Mouse (Mus musculus) 416B (cell line): Measurements from ENCODE around the gene Fgfrl1.

Experiments
- DNase-seq: peaks from one replicate; pipeline ENCODE4 v3.0.0; 2011; ENCODE audit warnings: low read depth

Gene Fgfrl1

GRCm38 (mm10) chr5:108700346-108700745 lies 8.2 kb downstream of the Fgfrl1 start:
- DNase-seq: no peak

- DNase-seq: no peak
These were observed 9.3 kb downstream of the Fgfrl1 start for GRCm38 (mm10) chr5:108701341-108702021.

DNA sequence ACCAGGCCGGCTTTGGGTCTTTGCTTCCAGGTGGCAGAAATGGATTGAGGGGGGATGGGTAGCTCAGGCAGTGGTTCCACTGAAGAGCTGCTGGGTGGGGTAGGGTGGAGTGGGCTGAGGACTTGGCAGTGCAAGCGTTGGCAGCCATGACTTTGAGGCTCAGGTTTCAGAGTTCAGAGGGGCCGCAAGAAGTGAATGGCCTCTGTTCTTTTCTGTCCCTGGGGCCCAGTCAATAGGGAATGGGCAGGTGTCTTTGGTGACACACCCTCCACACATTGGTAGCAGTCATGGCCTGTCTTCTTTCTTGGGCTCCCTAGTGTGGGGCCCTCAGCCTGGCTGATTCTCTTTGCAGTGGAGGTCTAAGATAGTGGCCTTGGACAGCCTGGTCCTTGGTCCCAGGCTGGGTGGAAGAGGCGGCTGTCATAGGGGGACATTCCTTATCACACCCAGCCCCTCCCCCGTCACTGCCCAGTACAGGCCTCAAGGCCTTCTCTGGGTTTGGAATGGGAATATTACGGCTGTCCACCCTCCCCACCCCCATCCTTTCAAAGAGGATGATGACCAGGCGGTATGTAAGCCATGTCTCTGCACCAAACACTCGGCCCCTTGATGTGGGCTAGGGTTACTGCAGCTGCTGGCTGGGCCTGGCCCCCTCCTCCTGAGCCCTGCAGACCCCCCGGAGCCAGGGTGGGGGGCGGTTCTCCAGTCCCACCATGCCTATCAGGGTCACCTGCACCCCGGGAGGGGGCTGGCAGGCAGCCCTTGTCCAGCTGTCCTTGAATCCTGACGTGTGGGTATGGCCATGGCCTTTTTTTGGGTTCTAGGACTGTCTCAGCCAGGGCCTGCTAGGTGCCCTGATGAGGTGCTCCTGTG lies 11.8 kb downstream of the Fgfrl1 start:
- no peak for DNase-seq

DNA sequence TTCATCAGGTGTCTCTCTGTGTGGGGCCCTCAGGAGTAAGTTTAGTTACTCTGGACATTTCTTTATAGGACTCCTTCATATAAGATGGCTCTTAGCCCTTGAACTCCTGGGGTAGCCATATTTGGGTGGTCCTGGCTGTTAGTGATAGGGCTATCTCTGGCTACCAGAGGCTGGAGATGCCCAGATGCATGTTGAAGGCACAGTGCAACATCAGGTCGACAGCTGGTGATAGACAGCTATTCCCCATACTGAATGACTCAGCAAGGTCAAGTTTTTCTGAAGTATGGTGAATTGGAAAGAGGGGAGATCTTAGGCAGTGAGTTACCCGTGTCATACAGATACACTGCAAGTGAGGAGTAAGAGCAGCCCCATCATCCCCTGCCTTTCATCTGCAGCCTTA lies 15.6 kb downstream of the Fgfrl1 start:
- DNase-seq: no peak

- DNase-seq: no peak
These were observed 16.2 kb downstream of the Fgfrl1 start for GRCm38 (mm10) chr5:108708419-108708818.

DNA sequence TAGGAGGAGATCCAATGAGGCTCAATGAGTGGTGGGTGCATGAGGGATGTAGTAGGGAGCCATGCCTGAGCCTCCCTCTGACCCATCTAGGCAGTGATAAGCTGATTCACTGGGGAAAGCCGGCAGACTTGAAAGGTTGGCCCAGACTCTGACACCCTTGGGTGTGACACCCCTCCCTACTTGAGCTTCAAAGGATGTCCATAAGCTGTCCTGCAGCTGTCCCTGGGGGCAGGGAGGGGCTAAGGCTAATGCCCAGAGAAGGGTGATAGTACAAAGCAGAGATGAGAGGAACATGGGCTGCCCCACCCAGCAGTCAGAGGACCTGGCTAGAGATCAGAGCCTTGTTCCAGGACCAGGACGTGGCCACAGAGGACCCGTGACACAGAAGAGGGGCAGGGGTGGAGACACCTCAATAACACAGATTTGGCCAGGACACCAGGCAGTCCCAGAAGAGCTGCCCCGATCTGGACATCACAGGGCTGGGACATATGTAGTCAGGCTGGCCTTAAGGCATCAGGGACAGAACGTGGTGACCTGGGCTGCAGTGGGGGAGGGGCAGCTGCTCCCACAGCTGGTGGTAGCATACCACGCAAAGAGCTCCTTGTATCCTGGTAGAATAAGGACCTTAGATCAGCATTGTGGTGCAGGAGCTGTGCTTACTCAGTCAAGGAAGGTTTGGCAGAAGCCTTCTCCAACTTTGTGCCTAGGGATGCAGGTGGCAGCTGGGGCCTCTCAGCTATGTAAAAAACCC lies 17.0 kb downstream of the Fgfrl1 start:
- DNase-seq: no peak

DNA sequence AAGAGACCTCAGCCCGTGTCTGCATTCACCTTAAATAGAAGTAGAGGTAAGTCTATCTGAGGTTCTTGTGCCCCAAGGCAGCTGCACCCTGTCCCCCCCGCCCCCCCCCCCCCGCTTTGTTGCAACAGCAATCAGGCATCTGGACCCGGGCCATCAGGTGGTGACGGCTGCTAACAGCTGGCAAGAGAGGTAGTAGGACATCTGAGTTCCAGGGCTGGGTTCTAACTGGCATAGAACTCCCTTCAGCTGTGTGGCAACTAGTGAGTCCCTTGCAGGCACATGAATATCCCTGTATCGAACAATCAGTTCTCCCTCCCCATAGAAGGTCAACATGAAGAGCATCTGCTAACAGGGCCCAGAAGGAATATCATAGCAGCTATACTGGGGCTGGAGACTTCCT lies 19.8 kb downstream of the Fgfrl1 start:
- DNase-seq: no peak

DNA sequence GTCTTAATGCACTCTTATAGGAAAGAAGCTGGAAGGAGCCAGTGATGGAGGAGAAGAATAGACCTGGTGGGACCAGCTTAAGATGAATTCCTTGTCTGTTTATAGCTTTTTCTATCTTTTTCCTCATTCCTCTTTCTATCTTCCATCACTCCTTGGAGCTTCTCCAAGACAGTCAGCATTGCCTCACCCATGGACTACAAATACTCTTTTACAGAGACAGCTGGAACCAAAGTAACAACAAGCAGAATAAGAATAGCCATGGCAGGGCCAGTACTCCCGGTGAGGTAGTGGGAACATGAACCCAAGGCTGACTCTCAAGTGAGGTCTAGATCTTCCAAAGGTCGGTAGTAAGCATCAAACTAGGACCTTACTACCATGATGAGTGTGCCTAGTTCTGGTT lies 20.9 kb downstream of the Fgfrl1 start:
- DNase-seq: no peak

DNA sequence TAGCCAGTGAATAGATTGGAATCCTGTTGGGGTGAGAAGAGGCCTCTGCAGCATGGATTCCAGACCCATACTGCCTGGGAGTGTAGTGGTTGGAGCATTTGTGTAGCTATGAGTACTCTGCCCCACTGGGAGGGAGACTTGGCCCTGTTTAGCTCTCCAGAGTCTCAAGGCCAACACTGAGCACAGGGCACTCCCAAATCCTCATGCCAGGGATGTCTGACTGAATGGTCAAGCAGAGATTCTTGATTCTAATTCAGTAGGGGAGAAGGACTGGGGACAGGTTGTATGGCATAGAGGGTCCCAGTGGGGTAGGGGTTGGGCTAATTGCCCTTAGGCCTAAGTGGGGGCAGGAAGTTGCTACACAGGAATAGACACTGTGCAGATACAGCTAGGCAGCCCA lies 21.5 kb downstream of the Fgfrl1 start:
- DNase-seq: no peak

- DNase-seq: no peak
These were observed 22.0 kb downstream of the Fgfrl1 start for GRCm38 (mm10) chr5:108714149-108714548.

DNA sequence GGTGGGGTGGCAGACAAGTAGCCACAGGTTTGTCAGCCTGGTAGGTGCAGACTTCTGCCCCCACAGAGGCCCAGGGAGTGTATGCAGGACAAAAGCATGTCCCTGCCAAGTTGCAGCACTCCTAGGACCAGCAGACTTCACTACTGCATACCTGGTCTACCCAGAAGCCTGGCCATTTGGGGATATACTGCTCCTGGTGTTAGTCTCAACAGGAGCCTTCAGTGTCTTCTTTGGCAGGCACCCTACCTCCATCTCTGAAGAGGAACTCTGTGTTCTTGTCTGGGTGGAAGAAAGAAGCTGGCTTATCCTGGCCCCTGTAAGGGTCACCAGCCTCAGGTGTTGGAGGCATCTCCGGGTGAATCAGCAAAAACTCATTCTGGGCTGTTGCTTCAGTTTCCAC lies 23.8 kb downstream of the Fgfrl1 start:
- DNase-seq: no peak

DNA sequence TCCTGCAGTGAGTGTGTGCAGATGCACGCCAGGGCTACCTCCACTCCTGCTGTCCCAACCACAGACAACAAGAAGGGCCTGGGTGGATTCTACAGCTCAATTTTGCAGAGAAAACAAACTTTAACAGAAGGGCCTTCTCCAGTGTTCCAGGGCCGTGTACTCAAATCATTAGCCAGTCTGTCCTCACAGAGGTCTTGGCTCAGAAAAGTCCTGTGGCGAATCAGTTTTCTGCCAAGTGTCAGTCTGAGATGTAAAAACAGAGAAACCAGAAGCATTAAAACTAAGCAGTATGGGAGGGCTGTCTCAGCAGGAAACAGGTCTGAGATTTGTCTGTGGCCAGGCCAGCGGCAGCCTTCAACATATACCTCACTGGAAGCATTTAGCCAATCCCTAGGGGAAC lies 25.9 kb downstream of the Fgfrl1 start:
- no peak for DNase-seq

DNA sequence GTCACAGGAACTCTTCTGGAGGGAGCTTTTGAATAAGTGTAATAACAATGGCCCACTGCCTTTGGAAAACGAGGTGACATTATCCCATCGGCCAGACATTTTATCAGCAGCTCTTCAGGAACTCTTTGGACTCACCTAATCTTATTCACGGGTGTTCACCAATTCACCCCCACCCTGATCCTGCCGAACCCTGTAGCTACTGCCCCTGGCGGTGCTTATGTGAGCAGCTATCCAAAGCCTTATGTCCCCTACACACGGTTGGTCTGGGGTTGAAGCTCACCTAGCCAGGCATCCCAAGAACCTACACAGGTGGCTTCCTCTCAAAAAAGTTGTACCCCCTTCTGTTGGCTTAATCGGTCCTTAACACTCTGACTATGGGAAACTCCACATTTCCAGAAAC lies 27.6 kb downstream of the Fgfrl1 start:
- DNase-seq: no peak

DNA sequence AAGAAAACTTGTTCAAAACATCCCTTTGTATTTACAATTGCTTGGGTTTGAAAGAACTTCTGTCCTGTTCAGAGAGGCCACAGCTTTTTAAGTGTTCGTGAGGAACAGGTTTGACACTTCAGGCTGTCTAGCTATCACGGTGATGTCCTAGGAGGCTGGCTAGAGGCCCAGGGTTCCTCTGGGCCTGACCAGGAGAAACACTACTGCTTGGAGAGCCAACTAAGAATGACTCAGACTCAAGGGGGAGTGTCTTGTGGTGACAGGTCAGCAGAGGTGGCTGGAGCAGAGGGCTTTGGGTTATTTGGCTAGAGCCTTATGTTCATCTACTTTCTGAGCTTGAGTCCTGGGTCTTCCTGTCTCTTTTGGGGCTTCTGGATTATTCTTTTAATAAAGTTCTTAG lies 31.8 kb downstream of the Fgfrl1 start:
- peak; percentile 82 for DNase-seq

DNA sequence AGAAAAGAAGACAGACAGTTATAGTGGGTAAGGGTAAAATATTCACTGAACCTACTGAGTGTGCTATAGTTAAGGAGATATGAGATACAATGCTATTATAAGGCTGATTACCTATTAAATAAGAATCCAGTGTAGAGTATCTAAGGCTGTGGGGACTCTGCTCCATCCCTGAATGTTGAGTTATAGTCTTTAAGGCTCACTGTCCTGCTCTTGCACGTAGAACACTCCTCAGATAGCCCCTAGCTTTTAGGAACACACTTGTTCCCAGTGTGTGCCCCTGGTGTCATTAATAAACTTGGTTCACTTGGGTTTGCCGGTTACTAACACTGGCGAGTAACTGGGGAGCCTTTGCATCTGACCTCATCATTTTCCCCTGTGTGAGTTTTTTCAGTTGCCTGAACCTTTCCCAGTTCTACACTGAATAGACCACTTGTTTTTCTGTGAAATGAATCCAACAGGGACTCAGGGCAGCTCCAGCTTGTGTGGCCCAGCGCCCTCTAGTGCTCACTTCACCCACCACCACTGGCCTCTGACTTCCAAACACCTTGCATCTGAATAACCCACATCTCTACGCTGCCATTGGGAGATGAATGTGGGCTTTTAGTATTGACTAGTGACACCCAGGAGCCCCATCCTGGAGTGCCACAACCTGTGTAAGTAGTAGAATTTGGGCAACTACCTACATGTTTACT lies 34.5 kb downstream of the Fgfrl1 start:
- peak; percentile 72 for DNase-seq

GRCm38 (mm10) chr5:108727425-108727824 lies 35.2 kb downstream of the Fgfrl1 start:
- no peak for DNase-seq

DNA sequence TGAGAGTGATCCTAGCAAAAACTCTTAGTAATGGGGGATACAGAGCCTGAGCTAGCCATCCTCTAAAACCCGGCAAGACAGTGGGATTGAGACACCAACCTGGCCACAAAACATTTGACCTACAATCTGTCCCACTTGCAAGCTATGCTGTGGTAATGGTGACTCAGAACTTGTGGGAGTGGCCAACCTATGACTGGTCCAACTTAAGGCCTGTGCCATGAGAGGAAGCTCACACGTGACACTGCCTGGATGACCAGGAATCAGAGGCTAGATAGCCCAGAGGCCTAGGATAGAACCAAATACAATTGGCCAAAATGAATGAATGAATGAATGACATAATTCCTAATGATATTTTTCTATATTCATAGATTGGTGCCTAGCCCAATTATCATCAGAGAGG lies 49.7 kb downstream of the Fgfrl1 start:
- peak; percentile 84 for DNase-seq

DNA sequence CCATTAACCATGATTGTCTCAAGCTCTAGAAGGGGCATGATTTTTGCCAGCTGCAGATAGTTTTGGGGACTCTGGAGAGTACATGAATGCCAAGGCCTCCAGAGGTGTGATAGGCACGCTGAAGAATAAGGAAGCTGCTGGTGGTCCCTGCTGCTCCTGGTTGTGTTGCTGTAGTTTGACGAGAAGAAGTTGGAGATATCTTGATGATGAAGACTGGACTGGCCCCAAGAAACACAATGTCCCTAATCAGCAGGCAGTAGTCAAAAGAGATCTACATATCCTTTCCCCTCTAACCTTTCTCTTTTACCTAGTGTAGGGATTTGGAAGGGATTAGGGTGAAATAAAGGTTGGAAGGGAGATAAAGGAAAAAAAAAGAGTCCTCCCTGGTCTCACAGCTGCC lies 50.4 kb downstream of the Fgfrl1 start:
- DNase-seq: no peak

GRCm38 (mm10) chr5:108743856-108744255 lies 51.7 kb downstream of the Fgfrl1 start:
- peak; percentile 43 for DNase-seq

DNA sequence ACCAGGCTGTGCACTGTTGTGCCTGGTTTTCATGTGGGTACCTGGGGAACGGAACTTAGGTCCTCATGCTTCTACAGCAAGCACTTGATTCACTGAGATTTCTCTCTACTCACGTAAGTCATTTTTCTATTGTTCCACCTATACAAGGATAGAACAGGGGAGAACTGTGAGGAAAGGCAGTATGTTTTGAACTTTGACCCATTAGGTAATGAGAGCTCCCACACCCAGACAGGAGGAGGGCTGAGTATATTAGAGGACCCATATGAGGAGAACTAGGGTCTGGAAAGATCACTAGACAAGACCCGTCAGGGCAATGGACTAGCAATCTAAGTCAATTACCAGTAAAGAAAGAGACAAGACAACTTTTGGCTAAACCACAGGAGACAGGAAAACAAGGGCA lies 52.4 kb downstream of the Fgfrl1 start:
- no peak for DNase-seq

DNA sequence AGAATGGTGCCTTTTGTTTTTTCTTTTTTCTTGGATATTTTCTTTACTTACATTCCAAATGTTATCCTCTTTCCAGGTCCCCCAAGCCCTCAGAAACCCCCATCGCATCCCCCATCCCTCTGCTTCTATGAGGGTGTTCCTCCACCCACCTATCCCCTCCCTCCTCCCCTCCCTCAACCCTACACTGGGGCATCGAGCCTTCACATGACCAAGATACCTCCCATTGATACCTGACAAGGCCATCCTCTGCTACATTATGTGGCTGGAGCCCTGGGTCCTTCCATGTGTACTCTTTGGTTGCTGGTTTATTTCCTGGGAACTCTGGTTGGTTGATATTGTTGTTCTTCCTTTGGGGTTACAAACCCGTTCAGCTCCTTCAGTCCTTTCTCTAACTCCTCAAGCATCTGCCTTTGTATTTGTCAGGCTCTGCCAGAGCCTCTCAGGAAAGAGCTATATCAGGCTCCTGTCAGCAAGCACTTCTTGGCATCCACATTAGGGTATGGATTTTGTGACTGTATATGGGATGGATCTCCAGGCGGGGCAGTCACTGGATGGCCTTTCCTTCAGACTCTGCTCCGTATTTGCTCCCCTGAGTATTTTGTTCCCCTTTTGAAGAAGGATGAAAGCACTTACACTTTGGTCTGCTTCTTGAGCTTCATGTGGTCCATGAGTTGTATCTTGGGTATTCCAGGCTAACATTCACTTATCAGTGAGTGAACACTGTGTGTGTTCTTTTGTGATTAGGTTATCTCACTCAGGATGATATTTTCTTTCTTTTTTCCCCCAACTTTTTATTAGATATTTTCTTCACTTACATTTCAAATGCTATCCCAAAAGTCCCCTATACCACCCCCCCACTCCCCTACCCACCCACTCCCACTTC lies 58.4 kb downstream of the Fgfrl1 start:
- DNase-seq: no peak
